Mouse (Mus musculus): ENCODE results near the gene Shc1. TPM values are rescaled to one million over a fixed set of nuclear protein-coding genes. Genes with fewer than 3 reads are reported as not detected.

Gene Shc1
- 108 and 112 TPM in 2 replicates for polyA plus RNA-seq (2015; fragmentation: Nextera tagmentation; extraction: Ambion mirVana)

DNA sequence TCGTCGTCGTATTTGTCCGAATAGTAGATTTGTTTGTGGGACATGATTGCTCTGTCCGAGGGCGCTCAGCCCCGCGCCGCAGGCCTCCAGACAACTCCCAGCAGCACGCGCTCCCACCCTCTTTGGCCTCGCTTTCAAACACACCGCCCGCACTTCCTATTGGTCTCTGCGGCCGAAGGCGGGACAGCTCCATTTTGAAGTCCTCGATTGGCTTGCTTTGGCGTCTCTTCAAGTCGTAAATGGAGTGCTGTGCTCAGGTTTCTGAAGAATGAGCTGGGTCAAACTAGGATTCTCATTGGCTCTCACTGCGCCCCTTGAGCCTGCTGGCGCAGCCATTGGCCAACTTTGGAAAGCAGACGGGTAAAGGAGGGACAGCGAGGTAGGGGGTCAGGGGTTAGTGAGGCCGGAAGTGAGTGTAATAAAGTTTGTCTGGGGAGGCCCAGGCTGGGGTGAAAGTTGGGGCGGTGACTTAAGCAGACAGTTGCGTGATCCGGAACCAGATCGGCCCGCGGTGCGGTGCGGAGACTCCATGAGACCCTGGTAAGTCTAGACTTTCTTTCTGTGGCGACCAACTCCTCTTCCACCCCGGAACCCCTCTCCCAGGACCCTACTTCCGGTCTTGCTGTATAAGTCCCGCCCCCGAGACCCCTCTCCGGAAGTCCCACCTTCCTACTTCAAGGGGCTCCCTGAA is at the start of gene Shc1, which contains the start of gene Cks1b:
Gene Shc1, plus strand, starts transcription at position 274 of the 691 bp plus-strand sequence.
Gene Cks1b, minus strand, starts transcription at position 214 of the 691 bp plus-strand sequence.
- H3K4me3 ChIP-seq: peak within 1 kb of the TSS; percentile 65
- WGBS: under 1% methylated on average over 39 of the region's 39 CpGs
- peak within 1 kb of the TSS; percentile 97 for H3K27ac ChIP-seq
- peaks cover 49% of the 10 kb centered on the region for H3K4me1 ChIP-seq
- H3K9ac ChIP-seq: peak within 1 kb of the TSS; percentile 50
- H3K36me3 ChIP-seq: peaks cover 29% of the 10 kb centered on the region
- H3K27me3 ChIP-seq: no peaks in the 10 kb centered on the region
- H3K9me3 ChIP-seq: no peaks in the 10 kb centered on the region
- ATAC-seq (ENCODE audit: insufficient number of reproducible peaks, low FRiP score, low TSS enrichment, low read depth): peak; percentile 92
- H3K4me2 ChIP-seq: peak within 1 kb of the TSS; percentile 70

DNA sequence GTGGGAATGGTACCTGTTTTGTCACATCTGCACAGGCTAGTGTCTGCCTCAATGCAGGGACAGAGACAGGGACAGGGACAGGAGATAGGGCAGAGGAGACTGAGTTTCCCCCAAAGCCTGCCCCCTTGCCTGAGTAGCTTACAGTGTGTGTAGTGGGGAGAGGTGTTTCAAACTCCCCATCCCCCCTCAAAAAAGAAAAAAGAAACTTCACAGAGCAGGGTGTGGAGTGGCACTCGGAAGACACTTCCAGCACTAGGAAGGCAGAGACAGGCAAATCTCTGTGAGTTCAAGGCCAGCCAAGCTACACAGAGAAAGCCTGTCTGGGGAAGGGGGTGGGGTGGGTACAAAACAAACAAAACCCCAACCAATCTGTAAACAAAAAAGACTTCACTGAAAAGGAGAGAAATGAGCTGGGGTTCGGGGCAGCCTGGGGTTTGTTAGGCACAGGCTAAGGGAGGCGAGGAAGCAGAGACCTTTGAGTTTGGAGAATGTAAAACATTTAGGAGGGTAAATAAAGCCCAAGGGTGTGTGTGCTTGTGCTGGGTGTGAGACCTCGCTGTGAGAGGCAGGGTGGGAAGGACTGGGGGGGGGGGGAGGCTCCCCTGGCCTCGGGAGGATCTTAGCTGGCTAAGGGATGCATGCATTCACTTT is 44.5 kb upstream of the Shc1 start:
- Histone ChIP-seq H3K27me3 (no peaks in the 10 kb centered on the region), H3K4me3 (no peak overlapping the region), H3K4me2 (no peak overlapping the region), H3K36me3 (no peaks in the 10 kb centered on the region), H3K27ac (no peak overlapping the region), H3K4me1 (peaks cover 12% of the 10 kb centered on the region), H3K9me3 (no peaks in the 10 kb centered on the region), H3K9ac (no peak overlapping the region)
- 50% methylated on average over 5 of the region's 5 CpGs for WGBS
- no peak for ATAC-seq (ENCODE audit: insufficient number of reproducible peaks, low FRiP score, low TSS enrichment, low read depth)

DNA sequence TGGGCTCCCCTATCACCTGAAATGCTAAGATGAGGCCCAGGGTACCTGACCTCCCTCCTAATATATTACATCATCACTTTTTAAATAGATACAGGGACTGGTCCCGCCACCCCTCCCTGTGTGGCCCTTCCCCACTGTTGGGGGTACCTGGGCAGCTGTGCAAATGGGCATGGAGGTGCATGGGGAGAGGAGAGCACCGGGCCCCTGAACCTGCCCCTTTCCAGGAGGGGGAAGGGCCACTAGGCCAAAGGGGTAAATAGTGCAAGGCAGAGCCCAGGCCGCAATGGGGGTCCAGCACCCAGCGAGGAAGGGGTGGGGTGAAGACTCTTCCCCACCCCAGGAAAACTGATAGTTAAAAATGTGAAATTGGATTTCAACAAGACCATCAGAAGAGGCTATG is 40.4 kb upstream of the Shc1 start:
- Histone ChIP-seq H3K9ac (no peak overlapping the region), H3K9me3 (no peaks in the 10 kb centered on the region), H3K27me3 (no peaks in the 10 kb centered on the region), H3K36me3 (peaks cover 9% of the 10 kb centered on the region; the same call in 1 of the 2 replicates), H3K4me3 (peak overlapping the region; percentile 55; the same call in 1 of the 2 replicates), H3K27ac (0 out of 2 replicates have a peak overlapping the region, but pooled peaks have one; percentile 2), H3K4me1 (peaks cover 19% of the 10 kb centered on the region), H3K4me2 (peak overlapping the region; percentile 76)
- no peak for ATAC-seq (ENCODE audit: insufficient number of reproducible peaks, low FRiP score, low TSS enrichment, low read depth)
- WGBS: 74% methylated on average over 4 of the region's 4 CpGs

DNA sequence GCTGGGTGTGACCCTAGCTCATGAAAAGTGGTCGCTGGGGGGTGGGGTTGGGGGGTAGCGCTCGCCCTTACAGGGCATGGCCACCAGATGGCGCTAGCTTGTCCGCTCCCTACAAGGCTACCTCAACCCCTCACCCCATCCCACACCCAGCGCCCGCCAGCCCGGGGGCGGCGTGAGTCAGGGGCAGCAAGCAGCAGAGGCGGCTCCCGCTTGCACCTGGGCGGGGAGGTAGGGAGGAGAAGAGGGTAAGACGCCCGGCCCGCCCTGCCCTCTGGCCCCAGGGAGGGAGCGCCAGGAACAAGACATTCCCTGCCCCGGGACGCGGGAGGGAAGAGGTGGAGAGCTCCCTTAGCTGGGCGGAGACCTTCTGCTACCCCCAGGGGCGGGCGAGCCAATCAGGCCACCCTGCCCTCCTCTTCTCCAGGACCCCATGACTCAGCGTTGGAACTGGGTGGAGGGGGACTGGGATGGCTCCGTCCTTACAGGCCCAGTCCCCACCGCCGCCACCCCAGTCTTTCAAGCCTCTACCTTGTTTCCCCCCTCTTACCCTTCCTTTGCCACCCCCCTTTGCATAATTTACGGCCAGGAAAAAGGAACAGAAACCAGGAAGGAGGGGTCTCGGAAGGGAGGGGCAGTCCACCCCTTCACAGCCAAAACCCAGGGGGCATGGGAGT is 39.7 kb upstream of the Shc1 start:
- ATAC-seq (ENCODE audit: insufficient number of reproducible peaks, low FRiP score, low TSS enrichment, low read depth): peak; percentile 88
- H3K9ac ChIP-seq: peak overlapping the region; percentile 54
- WGBS: 2% methylated on average over 26 of the region's 29 CpGs

DNA sequence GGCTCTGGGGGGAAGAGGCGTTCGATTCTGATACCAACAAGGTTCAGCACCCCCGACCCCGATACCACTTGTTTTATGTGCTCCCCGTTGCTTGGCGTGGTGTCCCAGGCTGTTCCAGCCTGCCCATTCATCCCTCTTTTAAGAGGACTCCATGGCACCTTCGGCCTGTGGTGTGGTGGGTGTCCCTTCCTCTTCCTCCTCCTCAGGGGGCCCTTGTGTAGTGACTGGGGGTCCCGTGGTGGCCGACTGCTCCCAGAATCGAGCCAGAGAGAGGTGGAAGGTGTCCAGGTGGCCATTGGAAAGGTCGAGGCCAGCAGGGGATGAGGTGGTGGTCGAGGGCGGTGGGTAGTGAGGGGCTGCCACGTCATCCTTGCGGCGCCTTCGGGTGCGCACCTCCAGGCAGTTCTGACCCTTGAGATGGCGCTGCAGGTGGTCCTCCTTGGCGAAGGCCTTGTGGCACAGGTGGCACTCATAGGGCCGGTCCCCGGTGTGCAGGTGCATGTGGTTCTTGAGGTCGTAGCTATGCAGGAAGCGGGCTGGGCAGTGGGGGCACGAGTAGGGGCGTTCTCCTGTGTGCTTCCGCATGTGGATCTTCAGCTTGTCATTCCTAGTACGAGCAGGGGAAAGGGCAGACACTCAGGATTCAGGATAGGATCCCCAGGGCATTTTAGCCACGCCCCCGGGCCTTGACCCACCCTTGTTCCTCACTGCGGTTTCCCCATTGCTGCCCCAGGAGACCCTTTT is 38.7 kb upstream of the Shc1 start:
- no peak overlapping the region for H3K9ac ChIP-seq
- no peaks in the 10 kb centered on the region for H3K9me3 ChIP-seq
- peaks cover 9% of the 10 kb centered on the region; the same call in 1 of the 2 replicates for H3K36me3 ChIP-seq
- peak overlapping the region; percentile 69 for H3K27ac ChIP-seq
- H3K4me1 ChIP-seq: peaks cover 25% of the 10 kb centered on the region
- H3K4me3 ChIP-seq: no peak overlapping the region
- 85% methylated on average over 31 of the region's 31 CpGs for WGBS
- no peaks in the 10 kb centered on the region for H3K27me3 ChIP-seq
- ATAC-seq (ENCODE audit: insufficient number of reproducible peaks, low FRiP score, low TSS enrichment, low read depth): no peak
- no peak overlapping the region for H3K4me2 ChIP-seq

More for the DNA sequence above, 39.7 kb upstream of the Shc1 start:
- Histone ChIP-seq H3K27me3 (no peaks in the 10 kb centered on the region), H3K4me1 (peaks cover 19% of the 10 kb centered on the region), H3K9me3 (no peaks in the 10 kb centered on the region), H3K27ac (peak overlapping the region; percentile 69), H3K36me3 (peaks cover 9% of the 10 kb centered on the region; the same call in 1 of the 2 replicates), H3K4me3 (peak overlapping the region; percentile 55), H3K4me2 (peak overlapping the region; percentile 76)

DNA sequence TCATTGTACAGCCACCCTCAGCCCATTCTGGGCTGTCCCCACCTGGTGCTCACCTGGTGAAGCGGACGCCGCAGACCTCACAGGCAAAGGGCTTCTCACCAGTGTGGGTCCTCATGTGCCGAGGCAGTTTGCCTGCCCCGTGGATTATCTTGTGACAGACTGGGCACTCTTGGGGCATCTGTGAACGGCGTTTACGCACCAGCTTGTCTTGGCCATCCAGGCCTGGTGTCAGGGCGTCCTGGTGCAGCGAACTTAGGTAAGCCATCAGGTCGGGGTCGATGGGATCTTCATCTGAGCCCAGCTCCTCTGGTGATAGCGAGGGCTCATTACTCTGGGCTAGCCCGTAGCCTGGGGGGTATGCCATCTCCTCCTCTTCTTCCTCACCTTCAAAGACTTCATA is 38.0 kb upstream of the Shc1 start:
- no peak for ATAC-seq (ENCODE audit: insufficient number of reproducible peaks, low FRiP score, low TSS enrichment, low read depth)
- peaks cover 9% of the 10 kb centered on the region; the same call in 1 of the 2 replicates for H3K36me3 ChIP-seq
- H3K27ac ChIP-seq: no peak overlapping the region
- no peaks in the 10 kb centered on the region for H3K9me3 ChIP-seq
- 93% methylated on average over 14 of the region's 14 CpGs for WGBS
- no peak overlapping the region for H3K4me2 ChIP-seq
- H3K4me1 ChIP-seq: peaks cover 32% of the 10 kb centered on the region
- H3K9ac ChIP-seq: no peak overlapping the region
- no peaks in the 10 kb centered on the region for H3K27me3 ChIP-seq
- no peak overlapping the region for H3K4me3 ChIP-seq

DNA sequence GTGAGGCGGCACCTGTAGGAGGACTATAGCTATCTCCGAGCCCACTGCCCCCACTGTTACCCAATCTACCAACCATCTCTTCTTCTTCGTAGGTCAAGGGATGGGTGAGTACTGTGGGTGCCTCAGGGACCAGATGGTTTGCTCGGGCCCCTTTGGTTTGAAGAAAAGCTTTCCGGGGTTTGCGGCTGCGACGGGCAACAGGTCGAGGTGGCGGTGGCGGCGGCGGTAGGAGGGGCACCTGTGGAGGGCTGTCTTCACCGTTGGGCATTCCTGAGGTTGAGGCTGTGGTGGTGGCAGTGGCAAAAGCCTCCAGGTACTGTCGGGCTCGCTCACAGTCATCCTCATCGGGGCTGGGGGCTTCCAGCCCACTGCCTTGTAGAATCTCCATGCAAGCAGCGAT is 37.5 kb upstream of the Shc1 start:
- Histone ChIP-seq H3K4me1 (peaks cover 36% of the 10 kb centered on the region), H3K9ac (no peak overlapping the region), H3K27ac (no peak overlapping the region), H3K4me3 (no peak overlapping the region), H3K36me3 (peaks cover 9% of the 10 kb centered on the region; the same call in 1 of the 2 replicates), H3K27me3 (no peaks in the 10 kb centered on the region), H3K9me3 (no peaks in the 10 kb centered on the region), H3K4me2 (no peak overlapping the region)
- ATAC-seq (ENCODE audit: insufficient number of reproducible peaks, low FRiP score, low TSS enrichment, low read depth): no peak
- WGBS: 91% methylated on average over 18 of the region's 18 CpGs

DNA sequence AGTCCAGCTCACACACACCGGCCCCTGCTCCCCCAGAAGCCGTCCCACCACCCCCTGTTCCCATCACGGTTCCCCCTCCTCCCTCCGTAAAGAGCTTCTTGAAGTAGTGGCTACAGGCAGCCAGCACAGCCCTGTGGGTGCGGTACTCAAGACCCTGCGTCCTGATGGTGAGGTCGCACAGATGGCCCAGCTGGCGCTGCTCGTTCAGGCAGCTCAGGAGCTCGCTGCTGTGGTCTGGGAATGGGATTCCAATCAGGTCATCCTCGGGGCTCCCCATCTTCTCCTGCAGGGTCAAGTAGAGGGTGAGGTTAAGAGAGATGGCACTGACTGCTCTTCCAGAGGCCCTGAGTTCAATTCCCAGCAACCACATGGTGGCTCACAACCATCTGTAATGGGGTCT is 37.0 kb upstream of the Shc1 start:
- Histone ChIP-seq H3K4me1 (peaks cover 39% of the 10 kb centered on the region), H3K27ac (no peak overlapping the region), H3K4me3 (no peak overlapping the region), H3K4me2 (no peak overlapping the region), H3K9ac (no peak overlapping the region), H3K27me3 (no peaks in the 10 kb centered on the region), H3K36me3 (peaks cover 9% of the 10 kb centered on the region; the same call in 1 of the 2 replicates), H3K9me3 (no peaks in the 10 kb centered on the region)
- WGBS: 80% methylated on average over 11 of the region's 11 CpGs
- ATAC-seq (ENCODE audit: insufficient number of reproducible peaks, low FRiP score, low TSS enrichment, low read depth): no peak

DNA sequence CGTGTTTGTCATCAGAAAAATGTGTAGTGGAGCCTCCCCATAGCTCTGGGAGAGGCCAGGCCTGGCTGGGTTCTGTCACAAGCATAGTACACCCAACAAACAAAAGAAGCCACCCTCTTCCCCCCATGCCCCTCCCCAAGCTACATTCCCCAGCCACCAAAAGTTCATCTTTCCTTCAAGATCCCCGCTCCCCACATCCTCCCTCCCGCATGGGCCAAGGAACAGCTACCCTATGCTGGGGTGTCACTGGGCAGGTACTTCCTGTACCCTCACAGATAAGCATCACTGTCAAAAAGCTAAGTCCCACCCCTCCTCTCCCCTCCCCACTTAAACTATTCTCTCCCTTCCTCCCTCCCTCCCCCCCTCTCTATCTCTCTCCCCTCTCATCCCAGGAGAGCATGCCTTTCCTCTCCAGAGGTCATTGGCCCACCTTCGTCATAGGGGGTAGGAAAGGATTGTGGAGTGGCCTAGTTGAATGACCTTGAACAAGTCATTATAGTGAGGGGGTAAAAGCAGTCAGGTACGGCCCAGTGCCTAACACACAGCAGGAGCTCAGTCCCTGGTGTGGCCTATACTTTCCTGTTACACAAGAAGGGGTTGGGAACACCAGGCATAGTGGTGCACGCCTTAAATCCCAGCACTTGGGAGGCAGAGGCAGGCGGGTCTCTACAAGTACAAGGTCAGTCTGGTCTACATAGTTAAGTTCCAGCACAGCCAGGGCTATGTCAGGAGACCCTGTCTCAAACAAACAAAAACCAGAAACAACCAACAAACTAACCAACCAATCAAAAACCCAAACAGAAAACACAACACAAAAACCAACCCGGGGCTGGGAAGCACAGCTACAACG is 36.0 kb upstream of the Shc1 start:
- ATAC-seq (ENCODE audit: insufficient number of reproducible peaks, low FRiP score, low TSS enrichment, low read depth): no peak
- H3K9ac ChIP-seq: no peak overlapping the region
- peaks cover 9% of the 10 kb centered on the region; the same call in 1 of the 2 replicates for H3K36me3 ChIP-seq
- H3K9me3 ChIP-seq: no peaks in the 10 kb centered on the region
- peaks cover 47% of the 10 kb centered on the region for H3K4me1 ChIP-seq
- 83% methylated on average over 9 of the region's 9 CpGs for WGBS
- H3K27ac ChIP-seq: no peak overlapping the region
- H3K4me3 ChIP-seq: no peak overlapping the region
- no peak overlapping the region for H3K4me2 ChIP-seq
- no peaks in the 10 kb centered on the region for H3K27me3 ChIP-seq

DNA sequence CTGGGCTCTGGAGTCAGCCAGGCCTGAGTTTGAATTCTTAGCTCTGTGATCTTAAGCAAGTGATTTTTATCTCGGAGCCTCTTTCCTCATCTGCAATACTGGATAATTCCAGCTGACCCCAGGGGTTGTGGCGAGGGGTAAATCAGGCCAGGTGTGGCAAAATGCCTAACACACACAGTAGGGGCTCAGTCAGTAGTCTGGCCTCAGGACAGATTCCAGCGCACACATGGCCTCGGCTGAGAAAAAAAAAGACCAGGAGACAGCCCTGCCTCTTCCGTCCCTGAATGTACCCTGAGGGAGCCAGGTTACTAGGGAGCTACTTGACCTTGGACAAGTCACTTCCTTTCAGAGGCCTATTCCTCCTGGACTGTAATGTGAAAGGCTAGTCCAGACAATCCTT is 35.3 kb upstream of the Shc1 start:
- Histone ChIP-seq H3K9me3 (no peaks in the 10 kb centered on the region), H3K27me3 (no peaks in the 10 kb centered on the region), H3K4me3 (no peak overlapping the region), H3K4me1 (peaks cover 48% of the 10 kb centered on the region), H3K36me3 (peaks cover 9% of the 10 kb centered on the region; the same call in 1 of the 2 replicates), H3K9ac (no peak overlapping the region), H3K27ac (no peak overlapping the region), H3K4me2 (no peak overlapping the region)
- 67% methylated on average over 5 of the region's 5 CpGs for WGBS
- ATAC-seq (ENCODE audit: insufficient number of reproducible peaks, low FRiP score, low TSS enrichment, low read depth): no peak

Data from limb, embryonic 15.5 days (tissue).